Mouse (Mus musculus) midbrain, embryonic 14.5 days (tissue): ENCODE measurements around the gene Ick. TPM values are rescaled to one million over a fixed set of nuclear protein-coding genes. Genes with fewer than 3 reads are reported as not detected.
A peak's percentile ranks its signal among the peaks of the same experiment; 100 is the strongest.
"Not testable (repeated sequence)": the region's sequence is repeated elsewhere in the genome, so short reads cannot be mapped to it uniquely, and the experiment has no call there.

Experiments
- ATAC-seq: fragments of 200-750 bp; cut with Nextera tagmentation; 2 replicates; pipeline ENCODE4 v1.8.0; 2017; ENCODE audit warnings: moderate number of reproducible peaks, moderate library complexity; ENCODE audit not compliant: low FRiP score, low TSS enrichment
- DNase-seq: peaks from one replicate; pipeline ENCODE4 v3.0.0-alpha.2; 2015
- H3K27ac ChIP-seq: fragments of 300-500 bp; sonication (generic); replicated peaks from 2 replicates; pipeline ENCODE4 v1.5.1; 2014; ENCODE audit warnings: mild to moderate bottlenecking, low read depth, low read length, moderate library complexity
- H3K27me3 ChIP-seq: fragments of 300-500 bp; sonication (generic); 2 replicates; pipeline ENCODE4 v1.6.1; 2014; ENCODE audit warnings: low read length, control low read depth, mixed read lengths; ENCODE audit not compliant: control insufficient read depth, insufficient read depth
- H3K36me3 ChIP-seq: fragments of 300-500 bp; sonication (generic); 2 replicates; pipeline ENCODE4 v1.6.1; 2014; ENCODE audit warnings: low read length, control low read depth; ENCODE audit not compliant: control insufficient read depth, insufficient read depth
- H3K4me1 ChIP-seq: fragments of 300-500 bp; sonication (generic); 2 replicates; pipeline ENCODE4 v1.6.1; 2014; ENCODE audit warnings: mild to moderate bottlenecking, antibody characterized with exemption, low read length, control low read depth; ENCODE audit not compliant: control insufficient read depth, insufficient read depth
- H3K4me2 ChIP-seq: fragments of 300-500 bp; sonication (generic); 2 replicates; pipeline ENCODE4 v1.6.1; 2014; ENCODE audit warnings: mild to moderate bottlenecking, low read length, moderate library complexity
- H3K4me3 ChIP-seq: fragments of 300-500 bp; sonication (generic); replicated peaks from 2 replicates; pipeline ENCODE4 v1.5.1; 2014; ENCODE audit warnings: low read depth, low read length
- H3K9ac ChIP-seq: fragments of 300-500 bp; sonication (generic); replicated peaks from 2 replicates; pipeline ENCODE4 v1.6.1; 2014; ENCODE audit warnings: mild to moderate bottlenecking, low read length, moderate library complexity
- H3K9me3 ChIP-seq: fragments of 300-500 bp; sonication (generic); 2 replicates; pipeline ENCODE4 v1.6.1; 2016; ENCODE audit warnings: low read length, control low read depth, mixed read lengths; ENCODE audit not compliant: control insufficient read depth
- WGBS: fragments of 180-500 bp; shearing (Covaris S2); extraction: QIAGEN DNeasy Blood & Tissue Kit; methylation state at CpG from one replicate; pipeline ENCODE4 v1.1.7; 2014; 5-methylcytosine and 5-hydroxymethylcytosine counted together
- polyA plus RNA-seq: library from polyadenylated mRNA; unstranded; fragments of >200 nt; fragmentation: Nextera tagmentation; extraction: Ambion mirVana; gene quantifications from 2 replicates; pipeline ENCODE4 v1.2.1, GENCODE M21; 2014

Gene Ick
- polyA plus RNA-seq, 1 experiment from 2014 or later, result 46.2 TPM

GRCm38 (mm10) chr9:78166694-78167452 is 57.9 kb downstream of the Ick start:
- Histone ChIP-seq H3K4me1 (no peaks in the 10 kb centered on the region), H3K27ac (no peak overlapping the region), H3K27me3 (no peaks in the 10 kb centered on the region), H3K4me2 (no peak overlapping the region), H3K9ac (no peak overlapping the region), H3K36me3 (peaks cover 62% of the 10 kb centered on the region), H3K9me3 (no peaks in the 10 kb centered on the region), H3K4me3 (no peak overlapping the region)
- DNase-seq, result no peak
- no peak for ATAC-seq
- WGBS, result 86% methylated on average over 19 of the region's 19 CpGs

GRCm38 (mm10) chr9:78167453-78167969 is 58.5 kb downstream of the Ick start:
- H3K36me3 ChIP-seq, result peaks cover 56% of the 10 kb centered on the region
- 87% methylated on average over 19 of the region's 19 CpGs for WGBS
- no peaks in the 10 kb centered on the region for H3K27me3 ChIP-seq
- H3K4me2 ChIP-seq, result no peak overlapping the region
- ATAC-seq, result no peak
- H3K9ac ChIP-seq, result no peak overlapping the region
- H3K4me3 ChIP-seq, result no peak overlapping the region
- no peaks in the 10 kb centered on the region for H3K9me3 ChIP-seq
- H3K27ac ChIP-seq, result no peak overlapping the region
- DNase-seq, result no peak
- no peaks in the 10 kb centered on the region for H3K4me1 ChIP-seq

- Histone ChIP-seq H3K9ac (no peak overlapping the region), H3K9me3 (no peaks in the 10 kb centered on the region), H3K27ac (no peak overlapping the region), H3K27me3 (no peaks in the 10 kb centered on the region), H3K36me3 (peaks cover 49% of the 10 kb centered on the region), H3K4me3 (no peak overlapping the region), H3K4me2 (no peak overlapping the region), H3K4me1 (no peaks in the 10 kb centered on the region)
- ATAC-seq, result no peak
- DNase-seq, result no peak
- WGBS, result 93% methylated on average over 6 of the region's 6 CpGs
Observed at GRCm38 (mm10) chr9:78168864-78169263, 59.9 kb downstream of the Ick start.

- no peaks in the 10 kb centered on the region for H3K27me3 ChIP-seq
- ATAC-seq, result no peak
- H3K4me2 ChIP-seq, result no peak overlapping the region
- peaks cover 6% of the 10 kb centered on the region; the same call in 1 of the 2 replicates for H3K36me3 ChIP-seq
- H3K4me3 ChIP-seq, result no peak overlapping the region
- no peak overlapping the region for H3K27ac ChIP-seq
- peaks cover 8% of the 10 kb centered on the region for H3K4me1 ChIP-seq
- no peak for DNase-seq
- H3K9ac ChIP-seq, result no peak overlapping the region
- 39% methylated on average over 1 of the region's 1 CpGs for WGBS
- no peaks in the 10 kb centered on the region for H3K9me3 ChIP-seq
Observed at GRCm38 (mm10) chr9:78174016-78174415, 65.0 kb downstream of the Ick start.

GRCm38 (mm10) chr9:78174925-78175276 is 65.9 kb downstream of the Ick start:
- WGBS, result 40% methylated on average over 3 of the region's 3 CpGs
- peak; percentile 46; the same call in 1 of the 2 replicates for ATAC-seq
- not testable (repeated sequence) for H3K4me3 ChIP-seq, DNase-seq, H3K9ac ChIP-seq, H3K36me3 ChIP-seq, H3K9me3 ChIP-seq, H3K27me3 ChIP-seq, H3K4me1 ChIP-seq
- Histone ChIP-seq H3K27ac (0 out of 2 replicates have a peak overlapping the region, but pooled peaks have one; percentile 26), H3K4me2 (peak overlapping the region; percentile 22; the same call in 1 of the 2 replicates)

- Histone ChIP-seq H3K4me2 (peak overlapping the region; percentile 70), H3K27me3 (no peaks in the 10 kb centered on the region), H3K4me3 (peak overlapping the region; percentile 63), H3K36me3 (no peaks in the 10 kb centered on the region), H3K9me3 (no peaks in the 10 kb centered on the region), H3K9ac (peak overlapping the region; percentile 77), H3K4me1 (peaks cover 8% of the 10 kb centered on the region), H3K27ac (peak overlapping the region; percentile 98)
- peak; percentile 99 for DNase-seq
- ATAC-seq, result peak; percentile 98
- under 1% methylated on average over 48 of the region's 58 CpGs for WGBS
Observed at GRCm38 (mm10) chr9:78175277-78176200, 66.5 kb downstream of the Ick start.

- Histone ChIP-seq H3K4me2 (peak overlapping the region; percentile 70), H3K27ac (peak overlapping the region; percentile 98), H3K36me3 (no peaks in the 10 kb centered on the region), H3K4me3 (peak overlapping the region; percentile 63), H3K27me3 (no peaks in the 10 kb centered on the region), H3K9me3 (no peaks in the 10 kb centered on the region), H3K4me1 (peaks cover 8% of the 10 kb centered on the region), H3K9ac (peak overlapping the region; percentile 77)
- ATAC-seq, result peak; percentile 72
- DNase-seq, result peak; percentile 92
- under 1% methylated on average over 22 of the region's 22 CpGs for WGBS
Observed at GRCm38 (mm10) chr9:78176201-78176727, 67.3 kb downstream of the Ick start.

GRCm38 (mm10) chr9:78176831-78177230 is 67.8 kb downstream of the Ick start:
- H3K4me3 ChIP-seq, result peak overlapping the region; percentile 63
- peak overlapping the region; percentile 70 for H3K4me2 ChIP-seq
- H3K4me1 ChIP-seq, result peaks cover 8% of the 10 kb centered on the region
- H3K36me3 ChIP-seq, result no peaks in the 10 kb centered on the region
- H3K9me3 ChIP-seq, result no peaks in the 10 kb centered on the region
- ATAC-seq (no peak), DNase-seq (peak; percentile 56)
- H3K27ac ChIP-seq, result peak overlapping the region; percentile 98
- peak overlapping the region; percentile 77 for H3K9ac ChIP-seq
- H3K27me3 ChIP-seq, result no peaks in the 10 kb centered on the region
- WGBS, result 42% methylated on average over 7 of the region's 7 CpGs
